Mouse (Mus musculus) ovary, adult 10 weeks (tissue): ENCODE results near the gene Olfr357. TPM values are rescaled to one million over a fixed set of nuclear protein-coding genes. Genes with fewer than 3 reads are reported as not detected.

Experiments used
- polyA plus RNA-seq: library from polyadenylated mRNA; stranded (reverse); fragments of 350-450 nt; fragmentation: Illumina TruSeq; extraction: RNeasy Lipid Tissue Mini Kit (QIAGEN cat#74804); gene quantifications from one replicate; pipeline ENCODE4 v1.2.3, GENCODE M21; 2014

Gene Olfr357
- not detected for polyA plus RNA-seq

DNA sequence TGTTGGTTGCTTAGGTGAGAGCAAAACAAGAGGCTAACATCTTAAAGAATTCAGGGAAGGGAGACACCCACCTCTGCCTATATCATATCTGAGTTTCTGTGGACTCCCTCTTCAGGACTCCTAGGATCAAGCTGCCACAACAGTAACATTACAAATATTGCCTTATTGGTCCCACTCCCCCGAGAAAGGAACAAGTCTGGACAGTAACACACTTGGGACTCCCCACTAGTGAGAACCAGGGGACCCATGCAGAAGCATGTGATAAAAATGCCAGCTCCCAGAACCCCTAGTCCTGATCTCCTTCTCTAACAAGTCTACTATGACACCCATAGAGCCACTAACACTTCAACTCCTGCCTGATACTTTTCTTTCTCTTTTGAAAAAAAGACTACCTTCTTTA, at the start of gene Olfr357:
Gene Olfr357 (plus strand): TSS at position 301 of the 400 bp plus-strand sequence.

DNA sequence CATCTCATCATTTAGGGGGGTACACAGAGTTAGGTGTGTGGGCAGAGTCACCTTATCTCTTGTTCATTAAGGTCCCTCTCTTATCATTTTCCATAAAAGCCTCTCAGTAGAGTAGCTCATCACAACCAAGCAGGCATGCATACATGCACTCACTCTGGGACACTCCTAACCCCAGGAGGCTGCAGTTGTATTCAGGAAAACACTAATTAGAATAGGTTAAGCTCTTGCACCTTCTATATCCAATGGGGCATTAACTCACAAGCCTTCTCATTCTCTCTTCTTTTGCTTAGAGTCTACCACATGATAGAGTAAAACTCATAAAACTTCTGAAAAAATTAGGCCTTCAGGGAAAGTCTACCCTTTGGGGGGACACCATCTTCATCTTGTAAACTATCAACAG, 15.6 kb downstream of the Olfr357 start, which contains the start of gene Olfr358:
Gene Olfr358 (minus strand): TSS at position 101 of the 400 bp plus-strand sequence.

Other genes starting within 250 kb of the Olfr357 start
- not detected for gene Olfr348, start 209.6 kb upstream of the Olfr357 start, polyA plus RNA-seq
- gene Olfr50, start 203.3 kb upstream of the Olfr357 start, polyA plus RNA-seq = not detected
- gene Olfr3, start 176.8 kb upstream of the Olfr357 start, polyA plus RNA-seq = not detected
- gene Olfr350, start 147.5 kb upstream of the Olfr357 start, polyA plus RNA-seq = not detected
- gene Olfr351, start 131.2 kb upstream of the Olfr357 start, polyA plus RNA-seq = not detected
- not detected for gene Olfr352, start 125.4 kb upstream of the Olfr357 start, polyA plus RNA-seq
- gene Olfr353, start 100.9 kb upstream of the Olfr357 start, polyA plus RNA-seq = not detected
- gene Olfr354, start 88.1 kb upstream of the Olfr357 start, polyA plus RNA-seq = not detected
- gene Olfr355, start 64.9 kb upstream of the Olfr357 start, polyA plus RNA-seq = not detected
- not detected for gene Olfr356, start 56.7 kb upstream of the Olfr357 start, polyA plus RNA-seq
- not detected for gene Olfr358, start 15.5 kb downstream of the Olfr357 start, polyA plus RNA-seq
- not detected for gene Olfr360, start 71.9 kb downstream of the Olfr357 start, polyA plus RNA-seq
- gene Olfr361, start 95.5 kb downstream of the Olfr357 start, polyA plus RNA-seq = not detected
- not detected for gene Olfr362, start 124.1 kb downstream of the Olfr357 start, polyA plus RNA-seq
- gene Olfr364-ps1, start 145.5 kb downstream of the Olfr357 start, polyA plus RNA-seq = not detected
- gene Olfr365, start 194.4 kb downstream of the Olfr357 start, polyA plus RNA-seq = not detected
- not detected for gene Olfr366, start 217.7 kb downstream of the Olfr357 start, polyA plus RNA-seq